Mouse (Mus musculus) lung, embryonic 14.5 days (tissue): Measurements from ENCODE around the gene Slc25a36. TPM values are rescaled to one million over a fixed set of nuclear protein-coding genes. Genes with fewer than 3 reads are reported as not detected.

ENCODE experiments used
- ATAC-seq: fragments of 200-750 bp; cut with Nextera tagmentation; 2 replicates; pipeline ENCODE4 v1.8.0; 2017; ENCODE audit warnings: mild to moderate bottlenecking, moderate TSS enrichment, moderate library complexity; ENCODE audit not compliant: insufficient read depth
- DNase-seq: peaks from one replicate; pipeline ENCODE4 v3.0.0-alpha.2; 2015
- H3K27ac ChIP-seq: fragments of 300-500 bp; sonication (generic); 2 replicates; pipeline ENCODE4 v1.5.1; 2014; ENCODE audit warnings: low read depth, mild to moderate bottlenecking, moderate library complexity
- H3K27me3 ChIP-seq: fragments of 300-500 bp; sonication (generic); 2 replicates; pipeline ENCODE4 v1.6.1; 2014; ENCODE audit warnings: low read length, control low read depth; ENCODE audit not compliant: insufficient read depth
- H3K36me3 ChIP-seq: fragments of 300-500 bp; sonication (generic); 2 replicates; pipeline ENCODE4 v1.6.1; 2014; ENCODE audit warnings: control low read depth; ENCODE audit not compliant: insufficient read depth
- H3K4me1 ChIP-seq: fragments of 300-500 bp; sonication (generic); 2 replicates; pipeline ENCODE4 v1.6.1; 2014; ENCODE audit warnings: antibody characterized with exemption, control low read depth; ENCODE audit not compliant: insufficient read depth
- H3K4me2 ChIP-seq: fragments of 300-500 bp; sonication (generic); 2 replicates; pipeline ENCODE4 v1.6.1; 2014; ENCODE audit warnings: mild to moderate bottlenecking
- H3K4me3 ChIP-seq: fragments of 300-500 bp; sonication (generic); 2 replicates; pipeline ENCODE4 v1.5.1; 2014; ENCODE audit warnings: low read depth, low read length
- H3K9ac ChIP-seq: fragments of 300-500 bp; sonication (generic); 2 replicates; pipeline ENCODE4 v1.6.1; 2014
- H3K9me3 ChIP-seq: fragments of 300-500 bp; sonication (generic); 2 replicates; pipeline ENCODE4 v1.6.1; 2016; ENCODE audit warnings: low read depth, low read length, control low read depth
- CTCF ChIP-seq: IDR thresholded peaks from 2 replicates; pipeline ENCODE4 v1.5.1; 2016; ENCODE audit warnings: antibody characterized with exemption, low read depth
- WGBS: fragments of 180-500 bp; shearing (Covaris S2); extraction: QIAGEN DNeasy Blood & Tissue Kit; methylation state at CpG from one replicate; pipeline ENCODE4 v1.1.7; 2014; 5-methylcytosine and 5-hydroxymethylcytosine counted together
- polyA plus RNA-seq: library from polyadenylated mRNA; unstranded; fragments of >200 nt; fragmentation: Nextera tagmentation; extraction: Ambion mirVana; gene quantifications from 2 replicates; pipeline ENCODE4 v1.2.1, GENCODE M21; 2014

Gene Slc25a36
- polyA plus RNA-seq, 1 experiment from 2014 or later: 102 TPM

DNA sequence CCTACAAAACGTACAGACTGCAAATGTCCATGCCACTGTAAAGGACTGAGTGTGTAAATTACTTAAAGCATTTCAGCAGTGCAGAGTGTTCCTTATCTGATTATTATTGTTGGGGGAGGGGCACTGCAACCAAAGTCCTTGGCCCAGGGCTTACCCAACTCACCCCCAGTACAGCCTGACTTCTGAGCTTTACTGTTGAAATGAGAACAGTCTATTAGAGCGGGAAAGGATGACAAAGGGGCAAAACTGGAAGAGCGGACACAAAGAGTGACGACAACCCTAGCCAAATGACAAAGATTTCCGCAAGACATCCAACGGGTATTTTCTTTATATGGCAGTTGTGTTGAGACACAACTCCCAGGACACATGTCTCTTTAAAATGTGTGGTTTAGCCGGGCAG lies 1.3 kb upstream of the Slc25a36 start:
- no peaks in the 10 kb centered on the region for H3K27me3 ChIP-seq
- no peak overlapping the region for H3K27ac ChIP-seq
- H3K9ac ChIP-seq: no peak overlapping the region
- H3K4me3 ChIP-seq: no peak overlapping the region
- ATAC-seq (no peak), DNase-seq (no peak)
- 70% methylated on average over 7 of the region's 7 CpGs for WGBS
- 0 out of 2 replicates have a peak, but pooled peaks cover 6% of the 10 kb centered on the region for H3K4me1 ChIP-seq
- no peaks in the 10 kb centered on the region for H3K9me3 ChIP-seq
- no peak for TF ChIP-seq CTCF
- H3K36me3 ChIP-seq: no peaks in the 10 kb centered on the region
- no peak overlapping the region for H3K4me2 ChIP-seq

DNA sequence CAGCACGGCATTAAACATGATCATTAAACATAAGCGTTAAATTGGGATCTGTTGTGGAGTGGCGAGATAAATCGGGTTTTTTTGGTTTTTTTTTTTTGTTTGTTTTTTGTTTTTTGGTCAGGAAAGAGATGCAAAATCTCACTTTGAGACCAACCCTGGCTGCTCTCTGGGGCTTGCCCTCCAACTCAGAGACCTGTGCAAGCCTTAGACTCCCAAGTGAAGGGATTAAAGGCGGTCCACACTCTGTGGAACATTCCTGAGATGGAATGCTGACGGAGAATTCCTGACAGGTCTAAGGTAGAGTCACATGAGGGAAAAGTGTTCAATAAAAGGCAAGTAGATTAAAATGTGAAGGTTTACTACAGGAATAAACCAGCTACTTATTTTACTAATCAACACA lies 549 bp upstream of the Slc25a36 start:
- Histone ChIP-seq H3K9me3 (no peaks in the 10 kb centered on the region), H3K4me2 (peak overlapping the region; percentile 56), H3K4me3 (peak overlapping the region; percentile 89), H3K27ac (peak overlapping the region; percentile 60; the same call in 1 of the 2 replicates), H3K4me1 (0 out of 2 replicates have a peak, but pooled peaks cover 6% of the 10 kb centered on the region), H3K27me3 (no peaks in the 10 kb centered on the region), H3K9ac (peak overlapping the region; percentile 90), H3K36me3 (no peaks in the 10 kb centered on the region)
- 4% methylated on average over 6 of the region's 6 CpGs for WGBS
- ATAC-seq: no peak
- DNase-seq: no peak
- TF ChIP-seq CTCF: no peak

DNA sequence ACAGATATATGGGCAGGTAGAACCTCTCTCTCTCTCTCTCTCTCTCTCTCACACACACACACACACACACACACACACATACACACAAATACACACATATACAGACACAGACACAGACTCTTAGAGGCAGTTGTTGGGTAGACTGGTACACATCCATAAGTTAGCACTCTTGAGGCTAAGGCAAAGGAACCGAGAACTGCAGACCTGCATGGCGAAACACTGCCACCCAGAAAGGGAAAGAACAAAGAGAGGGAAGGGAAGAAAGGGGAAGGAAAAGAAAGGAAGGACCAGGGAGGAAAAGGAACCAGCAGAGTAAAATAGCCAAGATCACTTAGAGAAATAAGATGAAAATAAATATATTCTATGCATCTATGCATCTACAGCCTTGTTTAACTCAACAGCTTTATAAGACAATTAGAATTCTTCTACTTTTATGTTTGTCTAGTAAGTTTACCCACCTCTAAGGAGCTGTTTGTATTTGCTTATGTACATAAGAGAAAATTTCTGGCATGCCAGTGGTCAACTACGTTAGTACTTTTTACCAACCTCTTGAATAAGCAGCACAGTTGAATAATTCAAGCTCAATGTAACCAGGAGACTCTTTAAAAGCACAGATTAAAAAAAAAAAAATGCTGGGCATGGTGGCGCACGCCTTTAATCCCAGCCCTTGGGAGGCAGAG lies 4.3 kb downstream of the Slc25a36 start:
- H3K4me3 ChIP-seq: no peak overlapping the region
- no peak overlapping the region for H3K4me2 ChIP-seq
- ATAC-seq: no peak
- H3K36me3 ChIP-seq: no peaks in the 10 kb centered on the region
- TF ChIP-seq CTCF: no peak
- H3K4me1 ChIP-seq: peaks cover 6% of the 10 kb centered on the region; the same call in 1 of the 2 replicates
- no peak for DNase-seq
- 76% methylated on average over 5 of the region's 5 CpGs for WGBS
- H3K9me3 ChIP-seq: no peaks in the 10 kb centered on the region
- no peak overlapping the region for H3K9ac ChIP-seq
- H3K27me3 ChIP-seq: no peaks in the 10 kb centered on the region
- H3K27ac ChIP-seq: no peak overlapping the region; the same call in 1 of the 2 replicates

DNA sequence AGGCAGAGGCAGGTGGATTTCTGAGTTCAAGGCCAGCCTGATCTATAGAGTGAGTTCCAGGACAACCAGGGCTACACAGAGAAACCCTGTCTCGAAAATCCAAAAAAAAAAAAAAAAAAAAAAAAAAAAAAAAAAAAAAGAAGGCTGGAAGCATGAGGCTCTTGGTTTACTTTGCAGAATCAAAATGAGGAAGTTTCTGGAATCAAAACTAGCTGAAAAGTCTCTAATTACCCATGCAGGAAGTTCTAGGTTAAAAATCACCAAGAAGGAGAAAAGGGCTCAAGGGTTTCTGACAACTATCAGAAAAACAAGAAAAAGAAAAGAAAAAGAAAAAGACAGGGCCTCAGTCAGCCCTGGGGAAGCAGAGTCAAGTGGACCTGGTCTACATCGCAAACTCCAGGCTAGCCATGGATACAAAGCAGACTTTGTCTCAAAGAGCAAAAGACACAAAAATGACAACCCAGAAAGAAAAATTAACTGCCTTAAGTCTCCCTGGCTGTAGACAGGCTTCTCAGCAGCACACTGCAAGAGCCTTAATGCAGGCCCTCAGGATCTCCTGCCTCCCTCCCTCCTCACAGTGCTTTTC lies 5.5 kb downstream of the Slc25a36 start:
- Histone ChIP-seq H3K27ac (no peak overlapping the region), H3K36me3 (no peaks in the 10 kb centered on the region), H3K4me2 (no peak overlapping the region), H3K27me3 (no peaks in the 10 kb centered on the region), H3K9me3 (no peaks in the 10 kb centered on the region), H3K9ac (no peak overlapping the region), H3K4me1 (peaks cover 6% of the 10 kb centered on the region; the same call in 1 of the 2 replicates), H3K4me3 (no peak overlapping the region)
- TF ChIP-seq CTCF: no peak
- DNase-seq (no peak), ATAC-seq (no peak)
- 71% methylated on average over 2 of the region's 2 CpGs for WGBS

DNA sequence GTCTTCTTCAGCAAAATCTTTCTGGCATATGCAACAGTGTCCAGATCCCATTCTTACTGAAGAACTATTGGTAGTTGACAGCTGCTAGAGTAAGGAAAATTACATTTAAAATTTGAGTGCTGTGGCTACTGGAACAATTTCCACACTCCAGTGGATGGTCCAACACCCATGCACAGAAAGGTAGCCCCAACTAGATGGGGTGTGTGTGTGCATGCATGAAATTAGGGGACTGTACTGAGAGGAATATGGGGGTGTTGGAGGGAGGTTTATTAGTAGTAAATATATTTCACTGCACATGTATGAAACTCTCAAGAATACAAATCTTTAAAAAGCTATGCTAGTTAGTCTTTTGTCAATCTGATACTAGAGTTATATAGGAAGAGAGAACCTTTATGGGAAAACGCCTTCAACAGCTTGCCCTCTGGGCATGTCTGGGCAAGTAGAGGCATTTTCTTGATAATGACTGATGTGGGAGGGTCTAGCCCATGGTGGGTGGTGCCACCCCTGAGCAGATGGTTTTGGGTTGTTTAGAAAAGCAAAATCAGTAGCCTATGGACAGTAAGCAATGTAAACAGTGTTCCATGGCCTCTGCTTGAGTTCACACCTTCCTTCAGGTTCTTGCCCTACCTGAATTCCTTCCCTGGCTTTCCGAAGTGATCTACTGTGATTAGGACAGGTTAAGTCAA lies 7.4 kb downstream of the Slc25a36 start:
- no peak overlapping the region for H3K9ac ChIP-seq
- 68% methylated on average over 2 of the region's 2 CpGs for WGBS
- H3K4me1 ChIP-seq: no peaks in the 10 kb centered on the region; the same call in 1 of the 2 replicates
- H3K4me2 ChIP-seq: no peak overlapping the region
- H3K27ac ChIP-seq: no peak overlapping the region
- no peak for DNase-seq
- no peak for ATAC-seq
- H3K4me3 ChIP-seq: no peak overlapping the region
- TF ChIP-seq CTCF: no peak
- H3K36me3 ChIP-seq: peaks cover 13% of the 10 kb centered on the region
- H3K9me3 ChIP-seq: no peaks in the 10 kb centered on the region
- H3K27me3 ChIP-seq: no peaks in the 10 kb centered on the region

DNA sequence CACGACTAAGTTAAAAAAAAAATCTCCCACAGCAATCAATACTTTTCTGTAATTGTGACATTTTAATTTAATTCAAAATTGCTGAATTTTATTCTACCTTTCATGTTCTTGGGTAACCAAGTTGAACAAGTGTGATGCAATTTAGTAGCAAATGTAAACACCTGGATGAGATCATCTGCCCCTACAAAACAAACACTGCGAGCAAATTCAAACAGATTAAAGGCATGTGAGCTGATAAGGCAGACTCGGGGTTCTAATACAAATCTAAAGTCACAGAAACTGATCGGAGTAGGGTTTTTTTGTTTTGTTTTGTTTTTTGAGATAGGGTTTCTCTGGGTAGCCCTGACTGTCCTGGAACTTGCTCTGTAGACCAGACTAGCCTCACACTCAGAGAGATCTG lies 12.0 kb downstream of the Slc25a36 start:
- H3K4me2 ChIP-seq: no peak overlapping the region
- ATAC-seq: no peak
- H3K4me3 ChIP-seq: no peak overlapping the region
- H3K27ac ChIP-seq: no peak overlapping the region
- 43% methylated on average over 4 of the region's 4 CpGs for WGBS
- no peaks in the 10 kb centered on the region for H3K27me3 ChIP-seq
- no peak overlapping the region for H3K9ac ChIP-seq
- no peaks in the 10 kb centered on the region; the same call in 1 of the 2 replicates for H3K4me1 ChIP-seq
- H3K36me3 ChIP-seq: peaks cover 50% of the 10 kb centered on the region
- no peaks in the 10 kb centered on the region for H3K9me3 ChIP-seq
- no peak for DNase-seq
- no peak for TF ChIP-seq CTCF

DNA sequence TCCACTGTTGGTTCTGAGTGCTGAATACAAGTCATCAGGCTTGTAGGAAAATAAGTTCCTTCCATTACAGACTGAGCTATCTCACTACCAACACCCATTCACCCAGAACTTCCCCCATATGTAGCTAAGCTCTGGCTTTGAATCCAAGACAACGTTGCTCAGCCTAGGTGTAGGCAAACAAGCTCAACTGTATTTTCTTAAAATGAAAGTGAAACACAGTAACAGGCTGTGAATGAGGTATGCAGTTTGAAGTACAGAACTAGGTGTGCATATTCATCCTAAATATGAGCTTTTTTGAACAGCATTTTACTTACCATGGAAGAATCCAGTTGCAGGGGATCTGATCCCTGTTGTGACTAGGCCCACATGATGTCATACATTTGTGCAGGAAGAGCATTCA lies 14.8 kb downstream of the Slc25a36 start:
- no peak for DNase-seq
- no peak overlapping the region for H3K4me3 ChIP-seq
- no peaks in the 10 kb centered on the region for H3K27me3 ChIP-seq
- ATAC-seq: no peak
- H3K9me3 ChIP-seq: no peaks in the 10 kb centered on the region
- WGBS: 92% methylated on average over 1 of the region's 1 CpGs
- no peaks in the 10 kb centered on the region for H3K4me1 ChIP-seq
- peaks cover 66% of the 10 kb centered on the region for H3K36me3 ChIP-seq
- no peak overlapping the region for H3K9ac ChIP-seq
- TF ChIP-seq CTCF: no peak
- no peak overlapping the region for H3K4me2 ChIP-seq
- H3K27ac ChIP-seq: no peak overlapping the region
